Mouse (Mus musculus) E14TG2a.4 (cell line): ENCODE data around the gene Creb3l4.

ENCODE experiments used
- CTCF ChIP-seq: conservative IDR thresholded peaks from 2 replicates; pipeline ENCODE4 v1.5.1; 2014; ENCODE audit warnings: low read length
- NANOG ChIP-seq: IDR thresholded peaks from 2 replicates; pipeline ENCODE4 v1.6.1; 2014; ENCODE audit warnings: borderline replicate concordance, low read length, mixed read lengths
- POU5F1 ChIP-seq: IDR thresholded peaks from 2 replicates; pipeline ENCODE4 v1.6.1; 2014; ENCODE audit warnings: low read length, borderline replicate concordance

DNA sequence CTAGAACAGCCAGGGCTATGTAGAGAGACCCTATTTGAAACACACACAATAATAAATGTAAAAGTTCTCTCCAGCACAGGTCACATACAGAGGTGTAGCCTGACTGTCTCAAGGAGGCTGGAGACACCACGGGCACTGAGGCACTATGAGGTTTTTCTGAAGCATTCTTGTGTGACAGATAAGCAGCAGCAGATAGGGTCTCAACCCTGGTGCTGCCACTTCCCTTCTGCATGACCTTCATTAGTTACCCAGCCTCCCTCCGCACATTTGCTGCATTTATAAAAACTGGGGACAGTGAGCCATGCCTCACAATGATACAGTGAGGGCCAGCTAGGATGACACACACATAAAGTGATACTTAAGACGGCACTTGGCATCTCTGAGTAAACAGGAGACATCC is 20.4 kb downstream of the Creb3l4 start:
- TF ChIP-seq CTCF (no peak), NANOG (no peak), POU5F1 (no peak)
